Mouse (Mus musculus) neutrophil, adult 5-6 weeks (primary cell): Measurements from ENCODE around the gene Ppp3r1. TPM values are rescaled to one million over a fixed set of nuclear protein-coding genes. Genes with fewer than 3 reads are reported as not detected.

Experiments used
- ATAC-seq: fragments of 151-379, 151-347 bp; 2 replicates; pipeline ENCODE4 v1.8.0; 2017; ENCODE audit warnings: mild to moderate bottlenecking, moderate TSS enrichment; ENCODE audit not compliant: insufficient number of reproducible peaks, poor library complexity, low FRiP score, severe bottlenecking; ENCODE audit errors: extremely low read depth
- total RNA-seq: library from RNA; stranded (forward); fragments of 200-1000 nt; gene quantifications from 2 replicates; pipeline ENCODE4 v1.2.3, GENCODE M21; 2017

Ppp3r1 gene
- total RNA-seq = 79.3 and 82.9 TPM in 2 replicates

- ATAC-seq = peak; percentile 91
Observed at GRCm38 (mm10) chr11:17158858-17159737, at the start of gene Ppp3r1. TSS of gene Ppp3r1 (plus strand) at chr11:17159263.

GRCm38 (mm10) chr11:17112419-17113090 lies 46.5 kb upstream of the Ppp3r1 start:
- no peak for ATAC-seq

GRCm38 (mm10) chr11:17126418-17126817 lies 32.6 kb upstream of the Ppp3r1 start:
- no peak for ATAC-seq

- no peak for ATAC-seq
Observed at GRCm38 (mm10) chr11:17135638-17136037, 23.4 kb upstream of the Ppp3r1 start.

GRCm38 (mm10) chr11:17138306-17139033 lies 20.6 kb upstream of the Ppp3r1 start:
- no peak for ATAC-seq

GRCm38 (mm10) chr11:17159738-17160241 lies 727 bp downstream of the Ppp3r1 start:
- ATAC-seq = no peak

- ATAC-seq = peak; percentile 80
Observed at GRCm38 (mm10) chr11:17160242-17160641, 1.2 kb downstream of the Ppp3r1 start.

GRCm38 (mm10) chr11:17163956-17164355 lies 4.9 kb downstream of the Ppp3r1 start:
- no peak for ATAC-seq

GRCm38 (mm10) chr11:17166627-17167026 lies 7.6 kb downstream of the Ppp3r1 start:
- ATAC-seq = peak; percentile 85

GRCm38 (mm10) chr11:17169262-17169661 lies 10.2 kb downstream of the Ppp3r1 start:
- ATAC-seq = no peak

GRCm38 (mm10) chr11:17170938-17171729 lies 12.1 kb downstream of the Ppp3r1 start:
- ATAC-seq = no peak

GRCm38 (mm10) chr11:17172300-17172699 lies 13.2 kb downstream of the Ppp3r1 start:
- no peak for ATAC-seq

- no peak for ATAC-seq
Observed at GRCm38 (mm10) chr11:17176638-17177037, 17.6 kb downstream of the Ppp3r1 start.

GRCm38 (mm10) chr11:17180753-17181152 lies 21.7 kb downstream of the Ppp3r1 start:
- ATAC-seq = 0 out of 2 replicates have a peak, but pooled peaks have one; percentile 16

GRCm38 (mm10) chr11:17181807-17182206 lies 22.7 kb downstream of the Ppp3r1 start, which contains the start of gene Wdr92:
TSS of gene Wdr92 (plus strand) at chr11:17182107.
- no peak for ATAC-seq

- ATAC-seq = 0 out of 2 replicates have a peak, but pooled peaks have one; percentile 13
Observed at GRCm38 (mm10) chr11:17183165-17183564, 24.1 kb downstream of the Ppp3r1 start.

GRCm38 (mm10) chr11:17187649-17188048 lies 28.6 kb downstream of the Ppp3r1 start:
- ATAC-seq = no peak

- no peak for ATAC-seq
Observed at GRCm38 (mm10) chr11:17188786-17189185, 29.7 kb downstream of the Ppp3r1 start.
